In genomic region chr15:83090874-83091273, GRCm38 (mm10) we compare ENCODE assay signal across 17 mouse cellular contexts. TPM values are rescaled to one million over a fixed set of nuclear protein-coding genes. Genes with fewer than 3 reads are reported as not detected.
DNase-seq lines count a peak whose midpoint lies in the region; ATAC-seq and TF ChIP-seq lines count a peak whose summit lies in the region.
"Had no signal": no experiment of that assay in that cellular context is flagged by ENCODE, and none has a peak within 500 bp of the region (broad histone marks: within the 10 kb centered on the region; RNA-seq: fewer than 3 reads in every experiment).

No protein-coding gene starts in this region.

- H3K36me3 ChIP-seq in embryonic facial prominence, embryonic 14.5 days (ENCODE audit: control insufficient read depth, insufficient read depth, low read length) = no peaks in the 10 kb centered on the region
- H3K36me3 ChIP-seq in embryonic facial prominence, embryonic 10.5 days (replicated peaks) = no peaks in the 10 kb centered on the region
- no peaks in the 10 kb centered on the region for H3K36me3 ChIP-seq in intestine, embryonic 15.5 days
- no peaks in the 10 kb centered on the region for H3K36me3 ChIP-seq in stomach, embryonic 15.5 days
- H3K36me3 ChIP-seq in hindbrain, postnatal 0 days (ENCODE audit: insufficient read depth, low read length) = no peaks in the 10 kb centered on the region
- no peaks in the 10 kb centered on the region for H3K36me3 ChIP-seq in forebrain, embryonic 16.5 days (ENCODE audit: control insufficient read depth, insufficient read depth)
- H3K36me3 ChIP-seq: G1E; hindbrain, embryonic 15.5 days had no signal

- H3K4me1 ChIP-seq in embryonic facial prominence, embryonic 14.5 days (ENCODE audit: control insufficient read depth, insufficient read depth, low read length) = no peaks in the 10 kb centered on the region
- H3K4me1 ChIP-seq in embryonic facial prominence, embryonic 10.5 days = peaks cover 24% of the 10 kb centered on the region
- peaks cover 4% of the 10 kb centered on the region for H3K4me1 ChIP-seq in intestine, embryonic 15.5 days (replicated peaks)
- H3K4me1 ChIP-seq in stomach, embryonic 15.5 days = peaks cover 8% of the 10 kb centered on the region; the same call in 1 of the 2 replicates
- H3K4me1 ChIP-seq in hindbrain, postnatal 0 days (ENCODE audit: insufficient read depth, low read length) = peaks cover 7% of the 10 kb centered on the region; the same call in 1 of the 2 replicates
- peaks cover 8% of the 10 kb centered on the region for H3K4me1 ChIP-seq in forebrain, embryonic 16.5 days (replicated peaks; ENCODE audit: control insufficient read depth, insufficient read depth, low read length)

- DNase-seq in embryonic facial prominence, embryonic 14.5 days (ENCODE audit: low spot score) = peak; percentile 72
- no peak for DNase-seq in embryonic facial prominence, embryonic 10.5 days (ENCODE audit: low spot score)
- DNase-seq in R1 (ENCODE audit: low read depth, low spot score) = peak; percentile 89
- no peak for DNase-seq in layer of hippocampus, adult 11-12 months (ENCODE audit: low spot score)
- no peak for DNase-seq in hindbrain, postnatal 0 days (ENCODE audit: low spot score)
- DNase-seq: B cell, adult 2 months; cerebellum, adult 11-12 months; heart, adult 2 months; lung, embryonic 14.5 days; midbrain, embryonic 14.5 days had no signal

- 47% methylated on average over 3 of the region's 3 CpGs for WGBS in embryonic facial prominence, embryonic 14.5 days
- WGBS in embryonic facial prominence, embryonic 10.5 days = 36% methylated on average over 3 of the region's 3 CpGs
- WGBS in intestine, embryonic 15.5 days = 29% methylated on average over 3 of the region's 3 CpGs
- WGBS in stomach, embryonic 15.5 days = 47% methylated on average over 3 of the region's 3 CpGs
- 48% methylated on average over 3 of the region's 3 CpGs for WGBS in hindbrain, postnatal 0 days
- whole genome bisulfite sequencing in forebrain, embryonic 16.5 days = 51% methylated on average over 3 of the region's 3 CpGs

- no peaks in the 10 kb centered on the region for H3K9me3 ChIP-seq in embryonic facial prominence, embryonic 14.5 days (ENCODE audit: control insufficient read depth, low read length)
- no peaks in the 10 kb centered on the region for H3K9me3 ChIP-seq in embryonic facial prominence, embryonic 10.5 days
- H3K9me3 ChIP-seq in intestine, embryonic 15.5 days = no peaks in the 10 kb centered on the region
- H3K9me3 ChIP-seq in stomach, embryonic 15.5 days = no peaks in the 10 kb centered on the region
- no peaks in the 10 kb centered on the region for H3K9me3 ChIP-seq in hindbrain, postnatal 0 days (ENCODE audit: low read length)
- no peaks in the 10 kb centered on the region for H3K9me3 ChIP-seq in forebrain, embryonic 16.5 days (ENCODE audit: control insufficient read depth, low read length)
- H3K9me3 ChIP-seq: G1E; hindbrain, embryonic 15.5 days had no signal

- no peak overlapping the region for H3K4me3 ChIP-seq in embryonic facial prominence, embryonic 14.5 days (ENCODE audit: low read depth, low read length)
- no peak overlapping the region for H3K4me3 ChIP-seq in embryonic facial prominence, embryonic 10.5 days
- no peak overlapping the region for H3K4me3 ChIP-seq in intestine, embryonic 15.5 days (replicated peaks)
- H3K4me3 ChIP-seq in stomach, embryonic 15.5 days (replicated peaks) = no peak overlapping the region
- H3K4me3 ChIP-seq in hindbrain, postnatal 0 days (ENCODE audit: low read length) = no peak overlapping the region
- H3K4me3 ChIP-seq in forebrain, embryonic 16.5 days (replicated peaks; ENCODE audit: low read length) = no peak overlapping the region
- H3K4me3 ChIP-seq: gastrocnemius, adult 2 months; heart, adult 2 months; hindbrain, embryonic 15.5 days had no signal

- H3K27ac ChIP-seq in embryonic facial prominence, embryonic 14.5 days (replicated peaks; ENCODE audit: low read depth, low read length) = no peak overlapping the region
- H3K27ac ChIP-seq in embryonic facial prominence, embryonic 10.5 days (replicated peaks) = no peak overlapping the region
- H3K27ac ChIP-seq in intestine, embryonic 15.5 days = no peak overlapping the region
- H3K27ac ChIP-seq in stomach, embryonic 15.5 days = no peak overlapping the region
- no peak overlapping the region for H3K27ac ChIP-seq in hindbrain, postnatal 0 days
- H3K27ac ChIP-seq in forebrain, embryonic 16.5 days (ENCODE audit: low read length) = no peak overlapping the region
- H3K27ac ChIP-seq: gastrocnemius, adult 2 months; heart, adult 2 months; hindbrain, embryonic 15.5 days had no signal

- H3K9ac ChIP-seq in embryonic facial prominence, embryonic 14.5 days (ENCODE audit: low read depth, low read length) = no peak overlapping the region
- H3K9ac ChIP-seq in intestine, embryonic 15.5 days = no peak overlapping the region
- H3K9ac ChIP-seq in stomach, embryonic 15.5 days = no peak overlapping the region
- H3K9ac ChIP-seq in hindbrain, postnatal 0 days (replicated peaks; ENCODE audit: low read length) = no peak overlapping the region
- no peak overlapping the region for H3K9ac ChIP-seq in forebrain, embryonic 16.5 days (replicated peaks; ENCODE audit: low read depth, low read length)
- H3K9ac ChIP-seq: hindbrain, embryonic 15.5 days; lung, embryonic 14.5 days had no signal

- H3K27me3 ChIP-seq in embryonic facial prominence, embryonic 14.5 days (replicated peaks; ENCODE audit: control insufficient read depth, insufficient read depth, low read length) = peaks cover 7% of the 10 kb centered on the region
- peaks cover 51% of the 10 kb centered on the region for H3K27me3 ChIP-seq in embryonic facial prominence, embryonic 10.5 days (replicated peaks; ENCODE audit: low read depth, poor library complexity, severe bottlenecking)
- H3K27me3 ChIP-seq in intestine, embryonic 15.5 days (replicated peaks) = no peaks in the 10 kb centered on the region; the same call in 1 of the 2 replicates
- 0 out of 2 replicates have a peak, but pooled peaks cover 11% of the 10 kb centered on the region for H3K27me3 ChIP-seq in stomach, embryonic 15.5 days (replicated peaks)
- H3K27me3 ChIP-seq in hindbrain, postnatal 0 days (ENCODE audit: insufficient read depth, low read length) = no peaks in the 10 kb centered on the region; the same call in 1 of the 2 replicates
- no peaks in the 10 kb centered on the region; the same call in 1 of the 2 replicates for H3K27me3 ChIP-seq in forebrain, embryonic 16.5 days (replicated peaks; ENCODE audit: control insufficient read depth, insufficient read depth, low read length)
- H3K27me3 ChIP-seq: hindbrain, embryonic 15.5 days had no signal

- no peak overlapping the region for H3K4me2 ChIP-seq in embryonic facial prominence, embryonic 14.5 days (ENCODE audit: low read depth, low read length)
- H3K4me2 ChIP-seq in intestine, embryonic 15.5 days (replicated peaks) = no peak overlapping the region
- no peak overlapping the region for H3K4me2 ChIP-seq in stomach, embryonic 15.5 days
- H3K4me2 ChIP-seq in hindbrain, postnatal 0 days (ENCODE audit: low read depth, low read length) = no peak overlapping the region
- H3K4me2 ChIP-seq in forebrain, embryonic 16.5 days (ENCODE audit: low read length) = no peak overlapping the region
- H3K4me2 ChIP-seq: hindbrain, embryonic 15.5 days; lung, embryonic 14.5 days had no signal

- ATAC-seq in embryonic facial prominence, embryonic 14.5 days (ENCODE audit: low read depth) = peak; percentile 34; the same call in 1 of the 2 replicates
- ATAC-seq in intestine, embryonic 15.5 days = peak; percentile 61
- 0 out of 2 replicates have a peak, but pooled peaks have one; percentile 35 for ATAC-seq in stomach, embryonic 15.5 days (ENCODE audit: insufficient read depth, low FRiP score, low read depth)
- no peak for ATAC-seq in hindbrain, postnatal 0 days
- no peak for ATAC-seq in forebrain, embryonic 16.5 days
- ATAC-seq: forebrain, embryonic 14.5 days had no signal

- TF ChIP-seq CTCF in hindbrain, postnatal 0 days (IDR thresholded peaks at IDR 0.05; ENCODE audit: low read depth) = no peak

RNA-seq across cellular contexts. Expression of gene Serhl, which starts 1.6 kb away (rescaled TPM):
- 63.8 and 71.6 TPM in 2 replicates for polyA plus RNA-seq in embryonic facial prominence, embryonic 14.5 days (2014; fragmentation: Nextera tagmentation; extraction: Ambion mirVana)
- 49.0 and 50.5 TPM in 2 replicates for polyA plus RNA-seq in embryonic facial prominence, embryonic 10.5 days (2016; fragmentation: Nextera tagmentation; extraction: Ambion mirVana)
- 56.3 and 61.7 TPM in 2 replicates for polyA plus RNA-seq in intestine, embryonic 15.5 days (2015; fragmentation: Nextera tagmentation; extraction: Ambion mirVana)
- 54.2 and 56.2 TPM in 2 replicates for polyA plus RNA-seq in stomach, embryonic 15.5 days (2015; fragmentation: Nextera tagmentation; extraction: Ambion mirVana)
- total RNA-seq in hindbrain, postnatal 0 days (2014; rRNA removed) = 12.6 and 12.9 TPM in 2 replicates
- polyA plus RNA-seq in hindbrain, postnatal 0 days (2015; fragmentation: Nextera tagmentation; extraction: Ambion mirVana) = 37.4 and 38.5 TPM in 2 replicates
- polyA plus RNA-seq in forebrain, embryonic 16.5 days (2015; fragmentation: Nextera tagmentation; extraction: Ambion mirVana) = 24.6 and 30.2 TPM in 2 replicates

RNA-seq across cellular contexts. Expression of gene Rrp7a, which starts 31.7 kb away (rescaled TPM):
- 61.6 and 63.0 TPM in 2 replicates for polyA plus RNA-seq in embryonic facial prominence, embryonic 14.5 days (2014; fragmentation: Nextera tagmentation; extraction: Ambion mirVana)
- polyA plus RNA-seq in embryonic facial prominence, embryonic 10.5 days (2016; fragmentation: Nextera tagmentation; extraction: Ambion mirVana) = 87.2 and 90.4 TPM in 2 replicates
- polyA plus RNA-seq in intestine, embryonic 15.5 days (2015; fragmentation: Nextera tagmentation; extraction: Ambion mirVana) = 64.0 and 66.7 TPM in 2 replicates
- polyA plus RNA-seq in stomach, embryonic 15.5 days (2015; fragmentation: Nextera tagmentation; extraction: Ambion mirVana) = 56.0 and 59.8 TPM in 2 replicates
- total RNA-seq in hindbrain, postnatal 0 days (2014; rRNA removed) = 157 and 207 TPM in 2 replicates
- polyA plus RNA-seq in hindbrain, postnatal 0 days (2015; fragmentation: Nextera tagmentation; extraction: Ambion mirVana) = 69.4 and 74.4 TPM in 2 replicates
- 85.1 and 90.8 TPM in 2 replicates for polyA plus RNA-seq in forebrain, embryonic 16.5 days (2015; fragmentation: Nextera tagmentation; extraction: Ambion mirVana)

RNA-seq across cellular contexts. Expression of gene Nfam1, which starts 57.8 kb away (rescaled TPM):
- polyA plus RNA-seq in embryonic facial prominence, embryonic 14.5 days (2014; fragmentation: Nextera tagmentation; extraction: Ambion mirVana) = 4.7 and 6.0 TPM in 2 replicates
- 2.4 and 2.6 TPM in 2 replicates for polyA plus RNA-seq in embryonic facial prominence, embryonic 10.5 days (2016; fragmentation: Nextera tagmentation; extraction: Ambion mirVana)
- polyA plus RNA-seq in intestine, embryonic 15.5 days (2015; fragmentation: Nextera tagmentation; extraction: Ambion mirVana) = 3.7 and 3.8 TPM in 2 replicates
- polyA plus RNA-seq in stomach, embryonic 15.5 days (2015; fragmentation: Nextera tagmentation; extraction: Ambion mirVana) = 5.6 and 5.9 TPM in 2 replicates
- total RNA-seq in hindbrain, postnatal 0 days (2014; rRNA removed) = 1.7 and 3.3 TPM in 2 replicates
- 1.7 and 1.8 TPM in 2 replicates for polyA plus RNA-seq in hindbrain, postnatal 0 days (2015; fragmentation: Nextera tagmentation; extraction: Ambion mirVana)
- polyA plus RNA-seq in forebrain, embryonic 16.5 days (2015; fragmentation: Nextera tagmentation; extraction: Ambion mirVana) = 1.5 and 1.7 TPM in 2 replicates

RNA-seq across cellular contexts. Expression of gene Poldip3, which starts 58.3 kb away (rescaled TPM):
- polyA plus RNA-seq in embryonic facial prominence, embryonic 14.5 days (2014; fragmentation: Nextera tagmentation; extraction: Ambion mirVana) = 126 and 151 TPM in 2 replicates
- 181 and 182 TPM in 2 replicates for polyA plus RNA-seq in embryonic facial prominence, embryonic 10.5 days (2016; fragmentation: Nextera tagmentation; extraction: Ambion mirVana)
- 108 and 109 TPM in 2 replicates for polyA plus RNA-seq in intestine, embryonic 15.5 days (2015; fragmentation: Nextera tagmentation; extraction: Ambion mirVana)
- polyA plus RNA-seq in stomach, embryonic 15.5 days (2015; fragmentation: Nextera tagmentation; extraction: Ambion mirVana) = 112 and 121 TPM in 2 replicates
- total RNA-seq in hindbrain, postnatal 0 days (2014; rRNA removed) = 97.5 and 115 TPM in 2 replicates
- polyA plus RNA-seq in hindbrain, postnatal 0 days (2015; fragmentation: Nextera tagmentation; extraction: Ambion mirVana) = 96.9 and 103 TPM in 2 replicates
- 154 and 160 TPM in 2 replicates for polyA plus RNA-seq in forebrain, embryonic 16.5 days (2015; fragmentation: Nextera tagmentation; extraction: Ambion mirVana)

Comparison
In these comparisons a context has a peak if more than half of its experiments do, and no peak if none do; other contexts are left out.
1. DNase-seq: peak in embryonic facial prominence, embryonic 14.5 days (single experiment) and R1 (single experiment); none in embryonic facial prominence, embryonic 10.5 days (single experiment), layer of hippocampus, adult 11-12 months (single experiment) and hindbrain, postnatal 0 days (single experiment).
2. ATAC-seq: peak in embryonic facial prominence, embryonic 14.5 days (single experiment), intestine, embryonic 15.5 days (single experiment) and stomach, embryonic 15.5 days (single experiment); none in hindbrain, postnatal 0 days (single experiment) and forebrain, embryonic 16.5 days (single experiment).